Mouse (Mus musculus) limb, embryonic 11.5 days (tissue): ENCODE measurements around the gene Spred3. TPM values are rescaled to one million over a fixed set of nuclear protein-coding genes. Genes with fewer than 3 reads are reported as not detected.

Experiments used
- ATAC-seq: fragments of 200-750 bp; cut with Nextera tagmentation; 2 replicates; pipeline ENCODE4 v1.8.0; 2017; ENCODE audit warnings: low read depth; ENCODE audit not compliant: insufficient number of reproducible peaks, low FRiP score, low TSS enrichment
- DNase-seq: peaks from one replicate; pipeline ENCODE4 v3.0.0-alpha.2; 2015; ENCODE audit warnings: low spot score
- H3K27ac ChIP-seq: fragments of 300-500 bp; sonication (generic); replicated peaks from 2 replicates; pipeline ENCODE4 v1.5.1; 2014; ENCODE audit warnings: low read depth, mild to moderate bottlenecking, low read length
- H3K27me3 ChIP-seq: fragments of 300-500 bp; sonication (generic); 2 replicates; pipeline ENCODE4 v1.6.1; 2014; ENCODE audit warnings: mild to moderate bottlenecking, low read length, mixed read lengths; ENCODE audit not compliant: control insufficient read depth, insufficient read depth
- H3K36me3 ChIP-seq: fragments of 300-500 bp; sonication (generic); 2 replicates; pipeline ENCODE4 v1.6.1; 2014; ENCODE audit warnings: mild to moderate bottlenecking, low read length, moderate library complexity, mixed read lengths; ENCODE audit not compliant: control insufficient read depth, insufficient read depth
- H3K4me1 ChIP-seq: fragments of 300-500 bp; sonication (generic); 2 replicates; pipeline ENCODE4 v1.6.1; 2014; ENCODE audit warnings: low read length, mixed read lengths; ENCODE audit not compliant: control insufficient read depth, insufficient read depth
- H3K4me2 ChIP-seq: fragments of 300-500 bp; sonication (generic); 2 replicates; pipeline ENCODE4 v1.6.1; 2014; ENCODE audit warnings: low read depth, mild to moderate bottlenecking, moderate library complexity; ENCODE audit not compliant: severe bottlenecking
- H3K4me3 ChIP-seq: fragments of 300-500 bp; sonication (generic); 2 replicates; pipeline ENCODE4 v1.5.1; 2014; ENCODE audit warnings: low read depth, low read length
- H3K9ac ChIP-seq: fragments of 300-500 bp; sonication (generic); 2 replicates; pipeline ENCODE4 v1.6.1; 2014; ENCODE audit warnings: mild to moderate bottlenecking, low read length
- H3K9me3 ChIP-seq: fragments of 300-500 bp; sonication (generic); 2 replicates; pipeline ENCODE4 v1.6.1; 2016; ENCODE audit warnings: low read length; ENCODE audit not compliant: control insufficient read depth
- WGBS: fragments of 180-500 bp; shearing (Covaris S2); extraction: QIAGEN DNeasy Blood & Tissue Kit; methylation state at CpG from one replicate; pipeline ENCODE4 v1.1.7; 2014; 5-methylcytosine and 5-hydroxymethylcytosine counted together
- polyA plus RNA-seq: library from polyadenylated mRNA; unstranded; fragments of >200 nt; fragmentation: Nextera tagmentation; extraction: Ambion mirVana; gene quantifications from 2 replicates; pipeline ENCODE4 v1.2.1, GENCODE M21; 2014

Gene Spred3
- polyA plus RNA-seq, 1 experiment from 2014 or later = 4.7 TPM

DNA sequence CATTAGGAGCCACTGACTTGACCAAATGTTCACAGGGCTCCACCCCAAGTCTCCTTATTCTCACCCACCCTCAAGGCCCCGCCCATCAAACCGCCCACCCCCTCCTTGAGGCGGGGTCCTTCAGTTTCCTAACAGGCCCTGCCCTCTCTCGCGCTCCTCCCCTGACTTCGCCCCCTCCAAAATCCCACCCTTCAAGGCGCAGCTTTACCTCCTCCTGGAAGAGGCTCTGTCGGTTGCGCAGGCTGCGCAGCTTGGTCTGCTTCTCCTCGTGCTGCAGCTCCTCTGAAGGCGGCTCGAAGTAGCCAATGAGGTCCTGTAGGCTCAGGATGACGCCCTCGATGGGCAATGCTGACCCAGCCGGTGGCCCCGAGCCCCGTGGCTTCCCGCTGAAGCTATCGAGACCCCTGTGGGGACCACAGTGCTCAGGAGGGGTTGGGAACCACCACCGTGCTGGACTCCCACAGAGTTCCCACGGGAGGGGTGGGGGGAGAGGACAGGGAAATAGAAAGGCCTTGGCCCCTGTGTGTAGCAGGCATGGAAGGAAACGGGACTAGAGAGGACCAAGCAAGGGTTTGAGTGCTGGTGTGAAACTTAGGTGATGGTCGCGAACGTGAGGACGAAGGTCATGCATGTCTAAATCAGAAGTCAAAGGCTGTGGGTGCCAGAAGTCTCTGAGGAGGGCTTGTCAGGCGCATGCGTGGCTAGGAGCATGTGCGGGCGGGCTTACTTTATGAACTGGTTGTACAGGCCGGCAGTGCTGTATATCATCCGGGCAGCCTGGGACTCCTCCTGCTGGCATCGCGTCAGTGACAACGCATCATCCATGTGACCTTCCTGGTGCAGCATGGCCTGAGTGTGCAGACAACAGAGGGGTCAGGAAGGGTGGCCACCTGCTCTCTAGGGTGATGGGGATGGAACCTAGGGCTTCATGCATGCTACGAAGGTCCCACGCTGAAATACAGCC is 60.9 kb downstream of the Spred3 start:
- H3K4me2 ChIP-seq = peak overlapping the region; percentile 45
- ATAC-seq (peak; percentile 79), DNase-seq (peak; percentile 72)
- WGBS = 26% methylated on average over 38 of the region's 38 CpGs
- peaks cover 10% of the 10 kb centered on the region for H3K4me1 ChIP-seq
- H3K36me3 ChIP-seq = no peaks in the 10 kb centered on the region
- peak overlapping the region; percentile 49 for H3K9ac ChIP-seq
- H3K9me3 ChIP-seq = no peaks in the 10 kb centered on the region
- no peak overlapping the region for H3K4me3 ChIP-seq
- H3K27me3 ChIP-seq = no peaks in the 10 kb centered on the region
- H3K27ac ChIP-seq = no peak overlapping the region

Other genes starting within 250 kb of the Spred3 start
- gene Actn4, start 208.1 kb downstream of the Spred3 start, polyA plus RNA-seq = 208 and 213 TPM in 2 replicates
- 463 and 476 TPM in 2 replicates for gene Eif3k, start 188.5 kb downstream of the Spred3 start, polyA plus RNA-seq
- 10.5 and 12.1 TPM in 2 replicates for gene Map4k1, start 188.4 kb downstream of the Spred3 start, polyA plus RNA-seq
- gene Ryr1, start 45.2 kb downstream of the Spred3 start, polyA plus RNA-seq = 2.5 and 2.7 TPM in 2 replicates
- gene Rasgrp4, start 35.6 kb downstream of the Spred3 start, polyA plus RNA-seq = 0.25 and 0.37 TPM in 2 replicates
- 10.1 and 11.9 TPM in 2 replicates for gene Fam98c, start 14.2 kb downstream of the Spred3 start, polyA plus RNA-seq
- 0.23 and 0.81 TPM in 2 replicates for gene Ggn, start 201 bp downstream of the Spred3 start, polyA plus RNA-seq
- 336 and 340 TPM in 2 replicates for gene Psmd8, start 10.3 kb upstream of the Spred3 start, polyA plus RNA-seq
- gene Catsperg1, start 43.6 kb upstream of the Spred3 start, polyA plus RNA-seq = 0.16 and 0.45 TPM in 2 replicates
- 0.37 and 0.38 TPM in 2 replicates for gene Kcnk6, start 62.1 kb upstream of the Spred3 start, polyA plus RNA-seq
- gene Yif1b, start 67.9 kb upstream of the Spred3 start, polyA plus RNA-seq = 90.8 and 101 TPM in 2 replicates
- 1.4 and 2.3 TPM in 2 replicates for gene 2200002D01Rik, start 78.1 kb upstream of the Spred3 start, polyA plus RNA-seq
- gene Spint2, start 111.5 kb upstream of the Spred3 start, polyA plus RNA-seq = 75.1 and 80.7 TPM in 2 replicates
- 3.5 and 3.8 TPM in 2 replicates for gene Ppp1r14a, start 118.9 kb upstream of the Spred3 start, polyA plus RNA-seq
- 30.0 and 35.2 TPM in 2 replicates for gene Dpf1, start 133.5 kb upstream of the Spred3 start, polyA plus RNA-seq